Mouse (Mus musculus): ENCODE measurements around the gene Foxf1.

- no peak for TF ChIP-seq CTCF (IDR thresholded peaks at IDR 0.05; ENCODE audit: low read depth, low read length)
- TF ChIP-seq TAL1 (conservative IDR thresholded peaks at IDR 0.05; ENCODE audit: low read depth, low read length), result no peak
- TF ChIP-seq GATA1 (IDR thresholded peaks at IDR 0.05; ENCODE audit: borderline replicate concordance, low read length), result no peak
- no peak for TF ChIP-seq POLR2AphosphoS5 (IDR thresholded peaks at IDR 0.05; ENCODE audit: insufficient replicate concordance, low read depth, low read length)
These were observed 9.3 kb downstream of the Foxf1 start for GRCm38 (mm10) chr8:121093496-121093895.
